Mouse (Mus musculus): ENCODE data around the gene Mapk3.

Mapk3 gene

DNA sequence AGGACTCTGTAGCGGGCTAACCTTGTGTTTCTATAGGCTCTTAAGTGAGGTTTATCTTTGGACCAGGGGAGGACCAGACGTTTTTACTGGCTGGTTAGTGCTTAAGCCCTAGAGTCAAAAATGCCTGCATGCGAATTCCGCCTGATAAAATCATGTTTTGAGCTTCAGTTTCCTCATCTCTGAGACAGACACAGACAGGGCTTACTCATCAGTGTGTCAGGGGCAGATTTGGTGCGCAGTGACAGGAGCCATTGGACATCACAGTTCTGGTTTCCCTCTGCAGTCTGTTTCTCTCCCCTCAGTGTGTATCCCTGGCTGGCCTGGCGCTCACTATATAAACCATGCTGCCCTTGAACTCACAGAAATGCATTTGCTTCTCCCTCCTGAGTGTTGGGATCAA, 43.8 kb downstream of the Mapk3 start:
- no peak for DNase-seq

DNA sequence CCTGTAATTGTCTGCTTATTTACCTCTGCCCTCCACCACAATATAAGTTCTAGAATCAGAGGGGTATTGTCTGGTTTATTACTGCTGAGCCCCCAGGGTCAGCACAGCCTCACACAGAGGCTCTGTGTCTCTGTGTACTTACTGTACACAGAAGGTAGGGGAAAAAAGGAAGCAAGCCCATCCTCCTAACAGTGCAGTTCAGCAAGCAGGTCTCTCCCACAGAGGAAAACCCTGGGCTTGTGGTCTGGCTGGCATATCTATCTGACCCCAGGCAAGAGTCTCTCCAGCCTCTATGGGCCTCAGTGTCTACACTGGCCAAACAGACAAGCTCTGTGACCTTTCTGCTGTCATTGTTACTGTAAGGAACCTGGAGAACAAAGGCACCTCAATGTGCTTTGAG, 44.4 kb downstream of the Mapk3 start:
- DNase-seq = no peak

DNA sequence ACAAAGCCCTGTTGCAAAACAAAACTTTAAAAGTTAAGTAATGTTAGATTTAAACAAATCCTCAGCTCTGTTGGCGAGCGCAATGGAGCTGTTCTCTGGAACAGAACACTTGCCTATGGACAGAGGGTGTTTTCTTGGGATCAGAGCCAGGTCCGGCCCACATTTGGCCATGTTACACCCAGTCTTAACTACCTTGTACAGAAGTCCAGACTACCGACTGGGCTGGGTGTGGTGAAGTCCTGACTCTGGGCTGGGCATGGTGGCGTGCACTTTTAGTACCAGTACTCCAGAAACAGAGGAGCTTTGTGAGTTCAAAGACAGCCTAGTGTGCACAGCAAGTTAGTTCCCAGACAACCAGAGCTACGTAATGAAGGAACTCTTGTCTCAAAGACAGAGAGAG, 47.6 kb downstream of the Mapk3 start:
- DNase-seq = no peak

DNA sequence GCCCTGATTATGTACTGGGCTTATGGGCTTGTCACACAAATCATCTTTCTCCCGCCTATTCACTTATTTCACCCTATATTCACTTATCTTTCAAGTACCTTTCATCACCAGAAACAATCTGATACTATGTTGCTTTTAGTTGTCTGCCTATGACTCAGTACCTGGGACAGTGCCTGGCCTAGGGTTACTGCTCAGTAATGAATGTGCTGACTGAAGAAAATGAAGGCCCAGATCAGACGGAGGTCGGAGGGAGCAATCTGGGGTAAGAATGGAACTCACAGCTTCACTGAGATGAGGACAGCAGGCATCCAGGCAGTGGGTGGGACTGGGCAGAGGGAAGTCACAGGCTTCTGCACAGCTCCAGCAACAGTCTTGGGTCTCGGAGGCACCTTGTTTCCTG, 48.0 kb downstream of the Mapk3 start:
- no peak for DNase-seq

DNA sequence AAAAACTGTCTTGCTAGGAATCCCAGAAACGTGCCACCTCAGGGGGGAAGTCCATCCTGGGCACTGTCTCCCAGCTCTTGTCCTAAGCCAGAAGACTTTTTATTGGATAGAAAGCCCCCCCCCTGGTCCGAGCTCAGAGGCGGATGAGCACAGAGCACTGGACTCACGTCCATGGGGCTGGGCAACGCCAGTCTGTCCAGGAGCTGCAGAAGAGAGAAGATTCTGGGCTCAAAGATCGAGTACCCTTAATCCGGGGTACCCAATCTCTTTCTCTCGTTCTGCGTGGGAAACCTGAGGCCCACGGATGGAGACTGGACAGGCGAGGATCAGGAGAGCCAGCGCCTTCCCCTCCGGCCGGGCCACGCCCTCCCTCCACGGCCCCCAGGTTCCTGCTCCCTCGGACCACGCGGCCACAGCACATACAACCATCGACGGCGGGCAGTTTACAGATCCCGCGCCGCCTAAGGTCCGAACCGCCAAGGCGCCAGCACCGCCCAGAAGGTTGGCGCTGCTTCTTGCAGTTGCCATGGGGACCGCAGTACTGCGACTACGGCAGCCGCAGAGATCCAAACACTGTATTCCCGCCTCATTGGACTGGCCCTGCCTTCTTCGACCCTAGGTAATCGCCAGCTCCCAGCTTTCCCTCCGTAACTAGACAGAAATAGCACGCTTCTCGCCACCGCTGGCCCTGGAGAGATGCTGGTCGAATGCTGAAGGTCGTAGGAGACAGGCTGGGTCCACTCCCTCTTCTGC, 49.5 kb downstream of the Mapk3 start:
- peak; percentile 61 for DNase-seq

DNA sequence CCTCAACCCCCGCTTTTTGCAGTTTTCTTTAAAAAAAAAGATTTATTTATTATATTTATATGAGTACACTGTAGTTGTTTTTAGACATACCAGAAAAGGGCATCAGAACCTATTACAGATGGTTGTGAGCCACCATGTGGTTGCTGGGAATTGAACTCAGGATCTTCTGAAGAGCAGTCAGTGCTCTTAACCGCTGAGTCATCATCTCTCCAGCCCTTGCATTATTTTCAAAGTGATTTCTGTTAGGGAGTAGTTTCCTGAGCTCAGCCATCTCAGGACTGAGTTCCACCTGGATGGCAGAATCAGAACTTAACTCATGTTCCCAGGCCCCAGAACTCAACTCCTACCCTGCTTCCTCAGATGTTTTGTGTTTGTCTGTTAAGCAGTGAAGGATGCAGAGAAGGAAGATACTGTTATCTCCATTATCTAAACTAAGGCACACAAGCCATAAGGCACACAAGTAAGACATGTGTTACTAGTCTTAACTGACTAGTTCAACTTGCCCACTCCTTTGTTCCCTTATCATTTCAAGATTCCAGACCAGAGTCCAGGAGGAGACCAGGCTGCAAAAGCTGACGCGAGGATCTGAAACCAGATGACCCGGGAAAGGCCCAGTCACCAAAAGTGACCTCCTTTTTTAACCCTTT, 50.4 kb downstream of the Mapk3 start:
- no peak for DNase-seq

Measured in thymus, postnatal 4 days (tissue).